Mouse (Mus musculus) kidney, postnatal 4 days (tissue): Measurements from ENCODE around the gene N4bp1.

Source experiments
- DNase-seq, 2 experiments: peaks; one replicate each; pipeline ENCODE4 v3.0.0; 2021; ENCODE audit warnings: mixed read lengths in 2 of 2

Gene N4bp1

GRCm38 (mm10) chr8:86895390-86895789, 10.3 kb upstream of the N4bp1 start:
- no peak for DNase-seq

- DNase-seq = no peak
Observed at GRCm38 (mm10) chr8:86894194-86894761, 9.2 kb upstream of the N4bp1 start.

GRCm38 (mm10) chr8:86893554-86893953, 8.5 kb upstream of the N4bp1 start:
- no peak for DNase-seq

- DNase-seq = no peak
Observed at GRCm38 (mm10) chr8:86891533-86891932, 6.5 kb upstream of the N4bp1 start.

- DNase-seq = peak in 1 of 2 experiments; percentile 53
Observed at GRCm38 (mm10) chr8:86888058-86888939, 3.2 kb upstream of the N4bp1 start.

- peak in 1 of 2 experiments; percentile 43 for DNase-seq
Observed at GRCm38 (mm10) chr8:86884067-86884466, 991 bp downstream of the N4bp1 start.

GRCm38 (mm10) chr8:86882568-86883478, 2.2 kb downstream of the N4bp1 start:
- no peak for DNase-seq

- DNase-seq = no peak
Observed at GRCm38 (mm10) chr8:86881951-86882350, 3.1 kb downstream of the N4bp1 start.

- no peak for DNase-seq
Observed at GRCm38 (mm10) chr8:86881068-86881609, 3.9 kb downstream of the N4bp1 start.

- no peak for DNase-seq
Observed at GRCm38 (mm10) chr8:86876831-86877230, 8.2 kb downstream of the N4bp1 start.

- no peak for DNase-seq
Observed at GRCm38 (mm10) chr8:86874055-86874454, 11.0 kb downstream of the N4bp1 start.

- peak; percentile 62 to 73 for DNase-seq
Observed at GRCm38 (mm10) chr8:86873151-86873550, 11.9 kb downstream of the N4bp1 start.

GRCm38 (mm10) chr8:86872097-86872815, 12.8 kb downstream of the N4bp1 start:
- DNase-seq = no peak

- no peak for DNase-seq
Observed at GRCm38 (mm10) chr8:86871421-86871820, 13.6 kb downstream of the N4bp1 start.

GRCm38 (mm10) chr8:86870771-86871170, 14.3 kb downstream of the N4bp1 start:
- DNase-seq = no peak

- no peak for DNase-seq
Observed at GRCm38 (mm10) chr8:86868041-86868440, 17.0 kb downstream of the N4bp1 start.

- DNase-seq = no peak
Observed at GRCm38 (mm10) chr8:86864764-86865163, 20.3 kb downstream of the N4bp1 start.

GRCm38 (mm10) chr8:86862837-86863236, 22.2 kb downstream of the N4bp1 start:
- DNase-seq = no peak

GRCm38 (mm10) chr8:86862155-86862816, 22.8 kb downstream of the N4bp1 start:
- no peak for DNase-seq

GRCm38 (mm10) chr8:86861516-86861915, 23.5 kb downstream of the N4bp1 start:
- no peak for DNase-seq

- DNase-seq = no peak
Observed at GRCm38 (mm10) chr8:86856248-86856647, 28.8 kb downstream of the N4bp1 start.

- no peak for DNase-seq
Observed at GRCm38 (mm10) chr8:86854686-86855085, 30.4 kb downstream of the N4bp1 start.
